Mouse (Mus musculus) spleen, adult 2 months (tissue): ENCODE measurements around the gene Clybl.

Source experiments
- CTCF ChIP-seq: fragments of 200-500 bp; IDR thresholded peaks from 2 replicates; pipeline ENCODE4 v1.5.1; 2011; ENCODE audit warnings: mild to moderate bottlenecking, inconsistent platforms; ENCODE audit not compliant: insufficient read depth, insufficient read length, insufficient replicate concordance; ENCODE audit errors: extremely low read depth
- POLR2A ChIP-seq: fragments of 200-500 bp; IDR thresholded peaks from 2 replicates; pipeline ENCODE4 v1.6.1; 2011; ENCODE audit warnings: low read depth, low read length, inconsistent platforms

DNA sequence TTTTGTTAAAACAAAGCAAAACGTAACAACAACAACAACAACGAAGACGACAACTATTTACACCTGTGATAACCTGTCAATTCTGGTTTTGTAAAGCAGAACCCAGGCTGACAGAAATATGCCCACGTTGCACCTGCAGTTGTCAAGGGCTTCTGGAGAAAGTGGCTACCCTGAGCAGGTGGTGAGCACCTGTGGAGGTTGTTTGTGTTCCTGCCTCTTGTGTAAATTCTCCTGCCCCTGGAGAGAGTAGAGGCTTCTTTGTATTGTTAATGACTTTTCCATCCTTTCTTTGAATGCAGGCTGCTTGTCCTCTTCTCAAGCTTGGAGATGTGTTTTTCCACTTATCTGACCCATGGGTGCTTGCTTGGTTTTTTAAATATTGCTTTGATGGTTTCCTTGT, 86.1 kb downstream of the Clybl start:
- no peak for TF ChIP-seq POLR2A
- TF ChIP-seq CTCF = no peak
